Mouse (Mus musculus): ENCODE measurements at regions not wholly inside any gene's neighbourhood (a gene's known extent, or its start where the extent isn't known, plus 50 kb on each side); places are given as distances from the start of the nearest gene placed in this dataset.

- intact Hi-C loops (cut with DNase I), result no loop called here
- no peak for DNase-seq
Observed at GRCm38 (mm10) chr12:117425363-117426031, 90.8 kb upstream of the Rapgef5 start.

- intact Hi-C loops (cut with DNase I), result no loop called here
- DNase-seq, result peak; percentile 41
Observed at GRCm38 (mm10) chr12:117427431-117427830, 88.8 kb upstream of the Rapgef5 start.

GRCm38 (mm10) chr12:117430886-117431285 is 85.4 kb upstream of the Rapgef5 start:
- intact Hi-C loops (cut with DNase I), result loop anchor here (10.0 kb wide), 1 partner anchor 104 kb away; no protein-coding TSS in a partner anchor
- no peak for DNase-seq

- intact Hi-C loops (cut with DNase I), result loop anchor here (10.0 kb wide), 1 partner anchor 102 kb away; no protein-coding TSS in a partner anchor
- no peak for DNase-seq
Observed at GRCm38 (mm10) chr12:117432788-117433187, 83.5 kb upstream of the Rapgef5 start.

- DNase-seq, result no peak
- intact Hi-C loops (cut with DNase I), result loop anchor here (10.0 kb wide), 1 partner anchor 98 kb away; no protein-coding TSS in a partner anchor
Observed at GRCm38 (mm10) chr12:117437011-117437410, 79.3 kb upstream of the Rapgef5 start.

GRCm38 (mm10) chr12:117439015-117439605 is 77.2 kb upstream of the Rapgef5 start:
- intact Hi-C loops (cut with DNase I), result loop anchor here (10.0 kb wide), 1 partner anchor 96 kb away; no protein-coding TSS in a partner anchor
- no peak for DNase-seq

- DNase-seq, result no peak
- intact Hi-C loops (cut with DNase I), result no loop called here
Observed at GRCm38 (mm10) chr12:117444247-117444989, 71.9 kb upstream of the Rapgef5 start.

- peak; percentile 13 for DNase-seq
- intact Hi-C loops (cut with DNase I), result no loop called here
Observed at GRCm38 (mm10) chr12:117447223-117447622, 69.1 kb upstream of the Rapgef5 start.

GRCm38 (mm10) chr12:117447843-117448728 is 68.2 kb upstream of the Rapgef5 start:
- intact Hi-C loops (cut with DNase I), result no loop called here
- no peak for DNase-seq

GRCm38 (mm10) chr12:117449080-117449479 is 67.2 kb upstream of the Rapgef5 start:
- DNase-seq, result no peak
- intact Hi-C loops (cut with DNase I), result no loop called here

- no peak for DNase-seq
- intact Hi-C loops (cut with DNase I), result no loop called here
Observed at GRCm38 (mm10) chr12:117450106-117450505, 66.2 kb upstream of the Rapgef5 start.

- no peak for DNase-seq
- intact Hi-C loops (cut with DNase I), result no loop called here
Observed at GRCm38 (mm10) chr12:117450871-117451270, 65.4 kb upstream of the Rapgef5 start.

GRCm38 (mm10) chr12:117451441-117451840 is 64.8 kb upstream of the Rapgef5 start:
- intact Hi-C loops (cut with DNase I), result no loop called here
- no peak for DNase-seq

- intact Hi-C loops (cut with DNase I), result no loop called here
- DNase-seq, result no peak
Observed at GRCm38 (mm10) chr12:117455800-117456199, 60.5 kb upstream of the Rapgef5 start.

- no peak for DNase-seq
- intact Hi-C loops (cut with DNase I), result no loop called here
Observed at GRCm38 (mm10) chr12:117458132-117459070, 57.9 kb upstream of the Rapgef5 start.

- intact Hi-C loops (cut with DNase I), result no loop called here
- DNase-seq, result no peak
Observed at GRCm38 (mm10) chr12:117459541-117459940, 56.7 kb upstream of the Rapgef5 start.

- no peak for DNase-seq
- intact Hi-C loops (cut with DNase I), result no loop called here
Observed at GRCm38 (mm10) chr12:117465206-117465605, 51.1 kb upstream of the Rapgef5 start.

- no peak for DNase-seq
- intact Hi-C loops (cut with DNase I), result no loop called here
Observed at GRCm38 (mm10) chr12:117465998-117466397, 50.3 kb upstream of the Rapgef5 start.
